Mouse (Mus musculus): Measurements from ENCODE around the gene Rbfox3.

- TF ChIP-seq CTCF (IDR thresholded peaks at IDR 0.05; ENCODE audit: borderline replicate concordance, insufficient read depth, low read depth, low read length) (peak; percentile 36; the same call in 1 of the 2 replicates), POLR2A (IDR thresholded peaks at IDR 0.05; ENCODE audit: borderline replicate concordance, insufficient read depth, low read length) (no peak)
Measured at GRCm38 (mm10) chr11:118671958-118672357, 239.4 kb downstream of the Rbfox3 start.
